Mouse (Mus musculus) neural tube, embryonic 11.5 days (tissue): ENCODE measurements at regions not wholly inside any gene's neighbourhood (a gene's known extent, or its start where the extent isn't known, plus 50 kb on each side); places are given as distances from the start of the nearest gene placed in this dataset.

ENCODE experiments used
- ATAC-seq: fragments of 200-750 bp; cut with Nextera tagmentation; 2 replicates; pipeline ENCODE4 v1.8.0; 2017; ENCODE audit warnings: moderate number of reproducible peaks, mild to moderate bottlenecking, moderate TSS enrichment, moderate library complexity; ENCODE audit not compliant: insufficient read depth, low FRiP score, low TSS enrichment
- DNase-seq: peaks from one replicate; pipeline ENCODE4 v3.0.0-alpha.2; 2015; ENCODE audit warnings: low spot score
- H3K27ac ChIP-seq: fragments of 300-500 bp; sonication (generic); 2 replicates; pipeline ENCODE4 v1.5.1; 2014; ENCODE audit warnings: low read depth, mild to moderate bottlenecking, low read length
- H3K27me3 ChIP-seq: fragments of 300-500 bp; sonication (generic); 2 replicates; pipeline ENCODE4 v1.6.1; 2014; ENCODE audit warnings: mild to moderate bottlenecking, low read length, mixed read lengths; ENCODE audit not compliant: control insufficient read depth, insufficient read depth
- H3K36me3 ChIP-seq: fragments of 300-500 bp; sonication (generic); 2 replicates; pipeline ENCODE4 v1.6.1; 2014; ENCODE audit warnings: mild to moderate bottlenecking, low read length, moderate library complexity, mixed read lengths; ENCODE audit not compliant: control insufficient read depth, insufficient read depth
- H3K4me1 ChIP-seq: fragments of 300-500 bp; sonication (generic); 2 replicates; pipeline ENCODE4 v1.6.1; 2014; ENCODE audit warnings: low read length, mixed read lengths; ENCODE audit not compliant: control insufficient read depth, insufficient read depth
- H3K4me2 ChIP-seq: fragments of 300-500 bp; sonication (generic); 2 replicates; pipeline ENCODE4 v1.6.1; 2014; ENCODE audit warnings: low read depth, mild to moderate bottlenecking, moderate library complexity
- H3K4me3 ChIP-seq: fragments of 300-500 bp; sonication (generic); 2 replicates; pipeline ENCODE4 v1.5.1; 2014; ENCODE audit warnings: low read depth, low read length
- H3K9ac ChIP-seq: fragments of 300-500 bp; sonication (generic); 2 replicates; pipeline ENCODE4 v1.6.1; 2014; ENCODE audit warnings: mild to moderate bottlenecking, low read length
- H3K9me3 ChIP-seq: fragments of 300-500 bp; sonication (generic); 2 replicates; pipeline ENCODE4 v1.6.1; 2016; ENCODE audit warnings: low read length; ENCODE audit not compliant: control insufficient read depth
- WGBS: fragments of 180-500 bp; shearing (Covaris S2); extraction: QIAGEN DNeasy Blood & Tissue Kit; methylation state at CpG from one replicate; pipeline ENCODE4 v1.1.7; 2014; 5-methylcytosine and 5-hydroxymethylcytosine counted together

DNA sequence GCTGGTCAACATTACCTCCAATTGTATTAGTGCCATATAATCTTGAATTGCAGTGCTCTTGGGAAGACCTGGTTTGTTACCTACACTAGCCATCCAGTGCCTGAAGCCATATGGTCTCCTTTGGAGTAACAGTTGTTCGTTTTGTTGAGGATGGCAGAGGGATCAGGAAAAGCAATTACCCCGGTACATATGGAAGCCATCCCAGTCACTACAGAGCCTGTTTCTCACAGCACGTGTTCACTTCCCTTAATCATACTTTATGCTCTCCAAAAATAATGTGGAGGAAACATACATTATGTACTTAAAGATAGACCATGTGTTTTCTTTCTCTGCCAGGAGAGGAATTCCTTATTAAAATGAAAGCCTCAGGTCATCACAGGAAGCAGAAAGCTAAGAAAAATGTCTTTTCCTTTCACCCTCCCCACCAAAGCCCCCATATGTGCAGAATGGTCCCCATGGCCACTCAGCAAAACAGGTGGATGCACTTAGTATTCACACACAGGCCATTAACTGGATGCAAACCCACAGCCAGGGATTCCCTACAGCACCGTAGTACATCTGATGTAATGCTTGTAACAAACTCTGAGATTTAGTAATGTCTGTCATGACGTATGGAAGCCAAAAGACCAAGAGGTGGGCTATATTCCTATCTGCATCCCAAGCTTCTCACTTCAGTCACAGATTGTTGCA, 397.4 kb upstream of the Mctp2 start:
- DNase-seq = no peak
- no peak overlapping the region for H3K9ac ChIP-seq
- no peak overlapping the region for H3K4me2 ChIP-seq
- no peaks in the 10 kb centered on the region for H3K4me1 ChIP-seq
- no peak overlapping the region for H3K27ac ChIP-seq
- no peak overlapping the region for H3K4me3 ChIP-seq
- no peaks in the 10 kb centered on the region for H3K36me3 ChIP-seq
- ATAC-seq = no peak
- WGBS = 56% methylated on average over 5 of the region's 5 CpGs
- no peaks in the 10 kb centered on the region for H3K9me3 ChIP-seq
- no peaks in the 10 kb centered on the region for H3K27me3 ChIP-seq

DNA sequence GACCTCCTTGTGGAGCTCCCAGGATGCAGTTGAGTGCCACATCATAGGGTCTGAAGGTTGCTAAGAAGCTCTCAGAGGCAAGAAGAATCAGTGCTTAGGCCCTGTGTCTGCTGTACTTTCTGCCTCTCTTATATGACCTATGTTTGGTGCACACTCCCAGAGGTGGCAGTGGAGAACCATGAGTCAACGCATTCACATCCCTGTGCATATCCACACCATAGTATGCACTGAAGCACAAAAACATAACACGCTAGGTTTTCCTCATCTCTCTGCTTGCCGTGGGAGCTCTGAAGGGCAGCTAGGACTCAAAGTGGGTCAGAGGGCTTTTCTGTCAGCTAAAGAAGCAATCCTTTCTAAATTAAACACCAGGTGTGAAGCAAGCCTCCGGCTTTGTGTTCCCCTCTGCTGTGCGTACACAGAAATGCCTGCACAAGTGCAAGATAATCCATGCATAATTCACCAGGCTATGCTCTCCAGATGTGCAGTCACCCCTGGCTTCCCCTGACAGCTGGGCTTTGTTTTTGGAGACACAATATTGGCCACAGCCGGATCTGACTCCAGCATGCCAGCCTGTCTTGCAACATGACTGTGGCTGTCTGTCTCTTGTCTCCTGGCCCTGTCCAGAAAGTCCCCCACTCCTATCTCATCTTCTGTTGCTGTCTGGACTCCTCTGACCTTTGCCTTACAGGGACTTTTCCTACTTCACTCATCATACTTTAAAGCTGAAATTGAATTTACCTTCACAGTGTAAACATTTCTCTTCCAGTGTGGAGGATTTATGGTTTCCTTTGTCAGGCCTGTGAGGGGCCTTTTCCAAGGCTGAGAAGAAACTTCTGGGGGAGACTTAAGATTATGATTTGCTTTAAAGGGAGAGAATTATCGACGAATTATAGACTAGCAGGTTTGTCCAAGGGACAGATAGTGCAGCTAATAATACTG, 405.1 kb upstream of the Mctp2 start:
- no peak for ATAC-seq
- no peaks in the 10 kb centered on the region for H3K4me1 ChIP-seq
- no peak overlapping the region for H3K9ac ChIP-seq
- no peaks in the 10 kb centered on the region for H3K36me3 ChIP-seq
- no peak overlapping the region for H3K27ac ChIP-seq
- H3K9me3 ChIP-seq = no peaks in the 10 kb centered on the region
- DNase-seq = no peak
- H3K4me2 ChIP-seq = no peak overlapping the region
- H3K27me3 ChIP-seq = no peaks in the 10 kb centered on the region
- WGBS = 55% methylated on average over 8 of the region's 8 CpGs
- no peak overlapping the region for H3K4me3 ChIP-seq

GRCm38 (mm10) chr7:72715401-72715800, 409.0 kb upstream of the Mctp2 start:
- Histone ChIP-seq H3K27ac (no peak overlapping the region), H3K9me3 (no peaks in the 10 kb centered on the region), H3K27me3 (no peaks in the 10 kb centered on the region), H3K4me3 (no peak overlapping the region), H3K4me1 (no peaks in the 10 kb centered on the region), H3K9ac (no peak overlapping the region), H3K4me2 (no peak overlapping the region), H3K36me3 (no peaks in the 10 kb centered on the region)
- no peak for DNase-seq
- ATAC-seq = no peak
- 64% methylated on average over 5 of the region's 5 CpGs for WGBS

DNA sequence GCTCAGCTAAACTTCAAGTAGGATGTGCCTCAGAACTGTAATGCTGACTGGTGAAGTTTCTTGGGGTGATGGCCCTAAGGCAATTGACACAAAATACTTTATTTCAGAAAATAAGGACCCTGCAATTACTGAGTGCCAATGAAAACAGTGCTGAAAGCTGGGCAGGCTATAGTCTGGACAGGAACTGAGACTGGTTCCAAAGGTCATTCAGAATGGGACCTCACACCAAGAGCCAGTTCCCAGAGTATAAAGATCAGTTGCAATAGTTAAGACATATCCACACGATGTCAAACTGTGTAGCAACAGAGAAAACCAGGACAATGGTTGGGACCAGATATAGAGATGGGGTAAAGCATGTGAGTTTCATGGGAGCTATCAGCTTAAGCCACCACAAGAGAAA, 409.6 kb upstream of the Mctp2 start:
- H3K4me1 ChIP-seq = no peaks in the 10 kb centered on the region
- no peak overlapping the region for H3K4me3 ChIP-seq
- no peak for DNase-seq
- H3K4me2 ChIP-seq = no peak overlapping the region
- H3K9ac ChIP-seq = no peak overlapping the region
- no peaks in the 10 kb centered on the region for H3K36me3 ChIP-seq
- H3K9me3 ChIP-seq = no peaks in the 10 kb centered on the region
- WGBS = 76% methylated on average over 1 of the region's 1 CpGs
- no peak for ATAC-seq
- no peaks in the 10 kb centered on the region for H3K27me3 ChIP-seq
- H3K27ac ChIP-seq = no peak overlapping the region

GRCm38 (mm10) chr7:72726214-72726854, 419.9 kb upstream of the Mctp2 start:
- H3K9ac ChIP-seq = no peak overlapping the region
- ATAC-seq (no peak), DNase-seq (peak; percentile 17)
- no peaks in the 10 kb centered on the region for H3K9me3 ChIP-seq
- H3K27ac ChIP-seq = no peak overlapping the region
- no peaks in the 10 kb centered on the region for H3K36me3 ChIP-seq
- WGBS = 68% methylated on average over 9 of the region's 9 CpGs
- H3K4me1 ChIP-seq = no peaks in the 10 kb centered on the region
- H3K4me3 ChIP-seq = no peak overlapping the region
- no peaks in the 10 kb centered on the region for H3K27me3 ChIP-seq
- H3K4me2 ChIP-seq = no peak overlapping the region

DNA sequence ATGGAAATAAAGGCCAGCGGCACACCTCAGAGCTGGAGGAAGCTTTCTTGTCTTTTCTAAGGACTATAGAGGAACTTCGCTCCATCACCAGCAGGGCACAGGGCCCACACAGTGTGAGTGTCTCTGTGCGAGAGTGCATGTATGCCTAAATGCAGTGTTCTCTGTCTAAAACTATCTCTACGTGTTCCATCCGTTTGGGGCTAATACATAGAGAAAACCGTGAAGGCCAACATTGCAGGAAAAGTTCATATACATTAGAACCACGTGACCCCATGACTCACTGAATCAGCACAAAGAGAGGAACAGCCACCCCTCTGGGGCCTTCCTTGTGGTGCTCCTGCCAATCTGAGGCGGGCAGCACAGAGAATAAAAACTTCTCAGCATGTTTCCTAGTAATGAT, 431.4 kb upstream of the Mctp2 start:
- ATAC-seq (peak; percentile 63), DNase-seq (peak; percentile 25)
- Histone ChIP-seq H3K36me3 (no peaks in the 10 kb centered on the region), H3K27ac (0 out of 2 replicates have a peak overlapping the region, but pooled peaks have one; percentile 45), H3K9ac (no peak overlapping the region), H3K4me3 (no peak overlapping the region), H3K4me1 (peaks cover 11% of the 10 kb centered on the region; the same call in 1 of the 2 replicates), H3K4me2 (no peak overlapping the region), H3K27me3 (no peaks in the 10 kb centered on the region), H3K9me3 (no peaks in the 10 kb centered on the region)
- WGBS = 54% methylated on average over 8 of the region's 8 CpGs

DNA sequence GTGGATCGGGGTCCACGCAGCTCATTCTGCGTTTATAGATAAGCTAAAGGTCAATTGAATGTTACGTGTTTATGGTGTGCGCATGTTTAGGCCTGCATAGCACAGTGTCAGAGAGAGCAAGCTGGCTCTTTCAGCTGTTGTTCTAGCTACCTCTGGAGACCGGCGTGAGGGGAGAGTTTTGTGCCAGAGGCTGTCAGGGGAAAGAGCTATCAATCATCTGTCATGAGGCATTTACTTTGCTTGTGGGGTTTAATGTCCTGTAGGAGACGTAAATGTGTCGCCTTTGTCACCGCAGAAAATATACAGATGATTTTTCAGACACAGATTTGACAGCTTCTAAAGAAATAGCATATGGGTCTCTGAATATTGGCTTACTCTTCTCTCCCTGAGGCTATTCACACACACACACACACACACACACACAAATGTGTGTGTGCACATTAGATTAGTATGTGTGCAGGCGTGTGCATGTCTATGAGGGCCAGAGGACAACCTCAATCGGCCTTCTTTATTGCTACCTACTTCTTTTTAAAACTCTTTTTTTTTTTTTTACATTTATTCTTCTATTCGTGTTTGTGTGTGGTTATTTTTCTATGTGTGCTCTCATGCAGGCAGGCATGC, 432.0 kb upstream of the Mctp2 start:
- H3K4me1 ChIP-seq = peaks cover 11% of the 10 kb centered on the region; the same call in 1 of the 2 replicates
- no peak overlapping the region for H3K9ac ChIP-seq
- H3K9me3 ChIP-seq = no peaks in the 10 kb centered on the region
- ATAC-seq (peak; percentile 71; the same call in 1 of the 2 replicates), DNase-seq (peak; percentile 49)
- no peak overlapping the region for H3K4me3 ChIP-seq
- H3K4me2 ChIP-seq = no peak overlapping the region
- no peaks in the 10 kb centered on the region for H3K36me3 ChIP-seq
- WGBS = 34% methylated on average over 13 of the region's 13 CpGs
- no peak overlapping the region for H3K27ac ChIP-seq
- no peaks in the 10 kb centered on the region for H3K27me3 ChIP-seq

GRCm38 (mm10) chr7:72742376-72742775, 436.0 kb upstream of the Mctp2 start:
- WGBS = 85% methylated on average over 2 of the region's 2 CpGs
- Histone ChIP-seq H3K4me2 (no peak overlapping the region), H3K4me1 (peaks cover 11% of the 10 kb centered on the region; the same call in 1 of the 2 replicates), H3K27me3 (no peaks in the 10 kb centered on the region), H3K4me3 (no peak overlapping the region), H3K36me3 (no peaks in the 10 kb centered on the region), H3K27ac (no peak overlapping the region), H3K9me3 (no peaks in the 10 kb centered on the region), H3K9ac (no peak overlapping the region)
- DNase-seq = no peak
- ATAC-seq = no peak
